Mouse (Mus musculus) stomach, embryonic 15.5 days (tissue): ENCODE measurements at regions not wholly inside any gene's neighbourhood (a gene's known extent, or its start where the extent isn't known, plus 50 kb on each side); places are given as distances from the start of the nearest gene placed in this dataset.
"Not testable (repeated sequence)": the region's sequence is repeated elsewhere in the genome, so short reads cannot be mapped to it uniquely, and the experiment has no call there.

Experiments used
- ATAC-seq: fragments of 200-750 bp; cut with Nextera tagmentation; 2 replicates; pipeline ENCODE4 v1.8.0; 2017; ENCODE audit warnings: low read depth, moderate number of reproducible peaks, moderate TSS enrichment; ENCODE audit not compliant: insufficient read depth, low FRiP score
- H3K27ac ChIP-seq: fragments of 300-500 bp; sonication (generic); 2 replicates; pipeline ENCODE4 v1.5.1; 2015; ENCODE audit warnings: mild to moderate bottlenecking, inconsistent platforms
- H3K27me3 ChIP-seq: fragments of 300-500 bp; sonication (generic); replicated peaks from 2 replicates; pipeline ENCODE4 v1.6.1; 2015; ENCODE audit warnings: inconsistent platforms
- H3K36me3 ChIP-seq: fragments of 300-500 bp; sonication (generic); 2 replicates; pipeline ENCODE4 v1.6.1; 2015; ENCODE audit warnings: inconsistent platforms
- H3K4me1 ChIP-seq: fragments of 300-500 bp; sonication (generic); 2 replicates; pipeline ENCODE4 v1.6.1; 2015; ENCODE audit warnings: inconsistent platforms
- H3K4me2 ChIP-seq: fragments of 300-500 bp; sonication (generic); 2 replicates; pipeline ENCODE4 v1.6.1; 2015; ENCODE audit warnings: mild to moderate bottlenecking, inconsistent platforms
- H3K4me3 ChIP-seq: fragments of 300-500 bp; sonication (generic); replicated peaks from 2 replicates; pipeline ENCODE4 v1.5.1; 2015; ENCODE audit warnings: inconsistent platforms
- H3K9ac ChIP-seq: fragments of 300-500 bp; sonication (generic); 2 replicates; pipeline ENCODE4 v1.6.1; 2015; ENCODE audit warnings: inconsistent platforms
- H3K9me3 ChIP-seq: fragments of 300-500 bp; sonication (generic); 2 replicates; pipeline ENCODE4 v1.6.1; 2016; ENCODE audit warnings: inconsistent platforms
- WGBS: fragments of 180-500 bp; shearing (Covaris S2); methylation state at CpG from one replicate; pipeline ENCODE4 v1.1.7; 2015; 5-methylcytosine and 5-hydroxymethylcytosine counted together

- H3K4me1 ChIP-seq, H3K4me2 ChIP-seq, H3K4me3 ChIP-seq, H3K36me3 ChIP-seq, H3K9ac ChIP-seq, H3K9me3 ChIP-seq, ATAC-seq, H3K27ac ChIP-seq, H3K27me3 ChIP-seq: not testable (repeated sequence)
- 90% methylated on average over 1 of the region's 1 CpGs for WGBS
Measured at GRCm38 (mm10) chr11:40159161-40159560, 535.8 kb downstream of the Mat2b start.

GRCm38 (mm10) chr11:40149312-40149711 lies 545.7 kb downstream of the Mat2b start:
- Histone ChIP-seq H3K9me3 (no peaks in the 10 kb centered on the region), H3K27me3 (no peaks in the 10 kb centered on the region), H3K36me3 (no peaks in the 10 kb centered on the region), H3K4me1 (no peaks in the 10 kb centered on the region), H3K4me3 (no peak overlapping the region), H3K27ac (no peak overlapping the region), H3K9ac (no peak overlapping the region), H3K4me2 (0 out of 2 replicates have a peak overlapping the region, but pooled peaks have one; percentile 14)
- no peak for ATAC-seq
- WGBS: 6% methylated on average over 4 of the region's 4 CpGs

- H3K36me3 ChIP-seq: no peaks in the 10 kb centered on the region
- H3K9me3 ChIP-seq: no peaks in the 10 kb centered on the region
- no peak overlapping the region for H3K27ac ChIP-seq
- WGBS: 78% methylated on average over 7 of the region's 7 CpGs
- no peak for ATAC-seq
- H3K4me1 ChIP-seq: no peaks in the 10 kb centered on the region
- no peak overlapping the region for H3K9ac ChIP-seq
- no peaks in the 10 kb centered on the region for H3K27me3 ChIP-seq
- no peak overlapping the region for H3K4me2 ChIP-seq
- H3K4me3 ChIP-seq: no peak overlapping the region
Measured at GRCm38 (mm10) chr11:40137803-40138202, 557.2 kb downstream of the Mat2b start.

- ATAC-seq: no peak
Measured at GRCm38 (mm10) chr11:40102613-40103012, 592.4 kb downstream of the Mat2b start.

GRCm38 (mm10) chr11:40074317-40074716 lies 620.7 kb downstream of the Mat2b start:
- H3K27me3 ChIP-seq: no peaks in the 10 kb centered on the region
- H3K9me3 ChIP-seq: no peaks in the 10 kb centered on the region
- H3K4me3 ChIP-seq: no peak overlapping the region
- no peak overlapping the region for H3K4me2 ChIP-seq
- no peaks in the 10 kb centered on the region for H3K4me1 ChIP-seq
- H3K27ac ChIP-seq: no peak overlapping the region
- H3K9ac ChIP-seq: no peak overlapping the region
- H3K36me3 ChIP-seq: no peaks in the 10 kb centered on the region
- WGBS: 93% methylated on average over 2 of the region's 2 CpGs
- no peak for ATAC-seq

More at GRCm38 (mm10) chr11:40102613-40103012, 592.4 kb downstream of the Mat2b start:
- Histone ChIP-seq H3K27me3 (no peaks in the 10 kb centered on the region), H3K4me3 (no peak overlapping the region), H3K9ac (no peak overlapping the region), H3K4me1 (no peaks in the 10 kb centered on the region), H3K9me3 (no peaks in the 10 kb centered on the region), H3K4me2 (no peak overlapping the region), H3K36me3 (no peaks in the 10 kb centered on the region), H3K27ac (no peak overlapping the region)
- 93% methylated on average over 1 of the region's 1 CpGs for WGBS

- Histone ChIP-seq H3K4me2 (no peak overlapping the region), H3K27ac (no peak overlapping the region), H3K9me3 (no peaks in the 10 kb centered on the region), H3K36me3 (no peaks in the 10 kb centered on the region), H3K4me1 (no peaks in the 10 kb centered on the region), H3K27me3 (no peaks in the 10 kb centered on the region), H3K4me3 (no peak overlapping the region), H3K9ac (no peak overlapping the region)
- ATAC-seq: no peak
- 48% methylated on average over 1 of the region's 1 CpGs for WGBS
Measured at GRCm38 (mm10) chr11:40050503-40050902, 644.5 kb downstream of the Mat2b start.

GRCm38 (mm10) chr11:40027511-40027910 lies 667.5 kb downstream of the Mat2b start:
- ATAC-seq: no peak
- WGBS: 81% methylated on average over 3 of the region's 3 CpGs

GRCm38 (mm10) chr11:39999483-39999882 lies 695.5 kb downstream of the Mat2b start:
- H3K9me3 ChIP-seq: no peaks in the 10 kb centered on the region
- H3K4me1 ChIP-seq: no peaks in the 10 kb centered on the region
- H3K4me3 ChIP-seq: no peak overlapping the region
- H3K27me3 ChIP-seq: no peaks in the 10 kb centered on the region
- H3K4me2 ChIP-seq: no peak overlapping the region
- ATAC-seq: no peak
- H3K36me3 ChIP-seq: no peaks in the 10 kb centered on the region
- no peak overlapping the region for H3K27ac ChIP-seq
- no peak overlapping the region for H3K9ac ChIP-seq
- 15% methylated on average over 2 of the region's 2 CpGs for WGBS

More at GRCm38 (mm10) chr11:40027511-40027910, 667.5 kb downstream of the Mat2b start:
- H3K36me3 ChIP-seq: no peaks in the 10 kb centered on the region
- no peak overlapping the region for H3K4me3 ChIP-seq
- no peaks in the 10 kb centered on the region for H3K4me1 ChIP-seq
- no peak overlapping the region for H3K9ac ChIP-seq
- H3K9me3 ChIP-seq: no peaks in the 10 kb centered on the region
- H3K27me3 ChIP-seq: no peaks in the 10 kb centered on the region
- no peak overlapping the region for H3K27ac ChIP-seq
- no peak overlapping the region for H3K4me2 ChIP-seq

- no peaks in the 10 kb centered on the region for H3K36me3 ChIP-seq
- H3K27me3 ChIP-seq: no peaks in the 10 kb centered on the region
- no peak overlapping the region for H3K4me2 ChIP-seq
- no peak overlapping the region for H3K27ac ChIP-seq
- no peak overlapping the region for H3K4me3 ChIP-seq
- H3K9me3 ChIP-seq: no peaks in the 10 kb centered on the region
- no peak overlapping the region for H3K9ac ChIP-seq
- no peaks in the 10 kb centered on the region for H3K4me1 ChIP-seq
- WGBS: 27% methylated on average over 1 of the region's 1 CpGs
- no peak for ATAC-seq
Measured at GRCm38 (mm10) chr11:39998612-39999011, 696.4 kb downstream of the Mat2b start.

GRCm38 (mm10) chr11:39972585-39972984 lies 722.4 kb downstream of the Mat2b start:
- Histone ChIP-seq H3K27me3 (no peaks in the 10 kb centered on the region), H3K27ac (no peak overlapping the region), H3K4me2 (no peak overlapping the region), H3K4me1 (no peaks in the 10 kb centered on the region), H3K36me3 (no peaks in the 10 kb centered on the region), H3K9ac (no peak overlapping the region), H3K4me3 (no peak overlapping the region), H3K9me3 (no peaks in the 10 kb centered on the region)
- no peak for ATAC-seq
- WGBS: 73% methylated on average over 4 of the region's 4 CpGs

- no peak for ATAC-seq
- Histone ChIP-seq H3K27me3 (no peaks in the 10 kb centered on the region), H3K36me3 (no peaks in the 10 kb centered on the region), H3K27ac (no peak overlapping the region), H3K4me1 (no peaks in the 10 kb centered on the region), H3K9ac (no peak overlapping the region), H3K9me3 (no peaks in the 10 kb centered on the region), H3K4me2 (no peak overlapping the region), H3K4me3 (no peak overlapping the region)
Measured at GRCm38 (mm10) chr11:39963705-39964104, 731.3 kb downstream of the Mat2b start.

GRCm38 (mm10) chr11:39954426-39954825 lies 740.6 kb downstream of the Mat2b start:
- H3K36me3 ChIP-seq: no peaks in the 10 kb centered on the region
- H3K27ac ChIP-seq: no peak overlapping the region
- no peak overlapping the region for H3K4me2 ChIP-seq
- H3K4me1 ChIP-seq: no peaks in the 10 kb centered on the region
- no peak overlapping the region for H3K9ac ChIP-seq
- H3K4me3 ChIP-seq: no peak overlapping the region
- no peaks in the 10 kb centered on the region for H3K27me3 ChIP-seq
- no peaks in the 10 kb centered on the region for H3K9me3 ChIP-seq
- no peak for ATAC-seq

- 67% methylated on average over 2 of the region's 2 CpGs for WGBS
- H3K9ac ChIP-seq: no peak overlapping the region
- H3K4me3 ChIP-seq: no peak overlapping the region
- no peak for ATAC-seq
- H3K4me2 ChIP-seq: no peak overlapping the region
- no peaks in the 10 kb centered on the region for H3K27me3 ChIP-seq
- no peak overlapping the region for H3K27ac ChIP-seq
- H3K4me1 ChIP-seq: no peaks in the 10 kb centered on the region
- no peaks in the 10 kb centered on the region for H3K9me3 ChIP-seq
- no peaks in the 10 kb centered on the region for H3K36me3 ChIP-seq
Measured at GRCm38 (mm10) chr11:39944196-39944595, 750.8 kb downstream of the Mat2b start.
